Mouse (Mus musculus) liver, postnatal 0 days (tissue): ENCODE measurements at regions not wholly inside any gene's neighbourhood (a gene's known extent, or its start where the extent isn't known, plus 50 kb on each side); places are given as distances from the start of the nearest gene placed in this dataset.

Experiments
- CTCF ChIP-seq: sonication (generic); IDR thresholded peaks from 2 replicates; pipeline ENCODE4 v1.5.1; 2016; ENCODE audit warnings: antibody characterized with exemption, low read depth
- EP300 ChIP-seq: IDR thresholded peaks from 2 replicates; pipeline ENCODE4 v1.6.1; 2016; ENCODE audit warnings: antibody characterized with exemption, low read depth, mild to moderate bottlenecking

DNA sequence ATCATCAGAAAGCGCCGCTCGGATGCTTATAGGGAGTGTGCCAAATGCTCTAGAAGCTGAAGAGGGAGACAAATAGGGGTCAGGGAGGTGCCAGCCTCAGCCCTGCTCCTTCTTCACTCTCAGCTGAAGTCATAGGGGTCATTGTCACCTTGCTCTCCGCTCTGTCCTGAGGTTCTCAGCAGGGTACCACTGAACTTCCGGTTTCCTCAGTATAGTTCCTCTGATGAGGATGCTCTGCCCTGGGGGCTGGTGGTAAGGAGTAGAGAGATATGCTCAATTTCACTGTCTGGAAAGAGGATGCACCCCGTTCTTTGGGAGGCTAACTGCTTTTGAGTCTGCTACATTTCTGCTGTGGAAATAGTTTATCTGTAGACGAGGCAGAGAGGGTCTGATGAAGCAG, 211.4 kb downstream of the Zfp619 start:
- TF ChIP-seq EP300 = no peak
- no peak for TF ChIP-seq CTCF
